Mouse (Mus musculus) midbrain, embryonic 11.5 days (tissue): ENCODE results near the gene 1700001P01Rik. TPM values are rescaled to one million over a fixed set of nuclear protein-coding genes. Genes with fewer than 3 reads are reported as not detected.
A peak's percentile ranks its signal among the peaks of the same experiment; 100 is the strongest.

ENCODE experiments used
- ATAC-seq: fragments of 200-750 bp; cut with Nextera tagmentation; 2 replicates; pipeline ENCODE4 v1.8.0; 2017; ENCODE audit warnings: moderate TSS enrichment, moderate library complexity; ENCODE audit not compliant: low FRiP score
- DNase-seq: peaks from one replicate; pipeline ENCODE4 v3.0.0; 2015; ENCODE audit warnings: low spot score; ENCODE audit errors: missing footprints
- H3K27ac ChIP-seq: fragments of 300-500 bp; sonication (generic); 2 replicates; pipeline ENCODE4 v1.5.1; 2014; ENCODE audit warnings: low read depth, low read length
- H3K27me3 ChIP-seq: fragments of 300-500 bp; sonication (generic); 2 replicates; pipeline ENCODE4 v1.6.1; 2014; ENCODE audit warnings: mild to moderate bottlenecking, low read length, moderate library complexity, mixed read lengths; ENCODE audit not compliant: control insufficient read depth, insufficient read depth
- H3K36me3 ChIP-seq: fragments of 300-500 bp; sonication (generic); 2 replicates; pipeline ENCODE4 v1.6.1; 2014; ENCODE audit warnings: mild to moderate bottlenecking, low read length, moderate library complexity, mixed read lengths; ENCODE audit not compliant: control insufficient read depth, insufficient read depth
- H3K4me1 ChIP-seq: fragments of 300-500 bp; sonication (generic); 2 replicates; pipeline ENCODE4 v1.6.1; 2014; ENCODE audit warnings: low read length; ENCODE audit not compliant: control insufficient read depth, insufficient read depth
- H3K4me2 ChIP-seq: fragments of 300-500 bp; sonication (generic); 2 replicates; pipeline ENCODE4 v1.6.1; 2014; ENCODE audit warnings: mild to moderate bottlenecking, moderate library complexity
- H3K4me3 ChIP-seq: fragments of 300-500 bp; sonication (generic); 2 replicates; pipeline ENCODE4 v1.5.1; 2014; ENCODE audit warnings: low read depth, low read length
- H3K9ac ChIP-seq: fragments of 300-500 bp; sonication (generic); 2 replicates; pipeline ENCODE4 v1.6.1; 2014; ENCODE audit warnings: low read length
- H3K9me3 ChIP-seq: fragments of 300-500 bp; sonication (generic); 2 replicates; pipeline ENCODE4 v1.6.1; 2016; ENCODE audit warnings: low read length; ENCODE audit not compliant: control insufficient read depth
- WGBS: fragments of 180-500 bp; shearing (Covaris S2); extraction: QIAGEN DNeasy Blood & Tissue Kit; methylation state at CpG from one replicate; pipeline ENCODE4 v1.1.7; 2014; 5-methylcytosine and 5-hydroxymethylcytosine counted together
- polyA plus RNA-seq: library from polyadenylated mRNA; unstranded; fragments of >200 nt; fragmentation: Nextera tagmentation; extraction: Ambion mirVana; gene quantifications from 2 replicates; pipeline ENCODE4 v1.2.1, GENCODE M21; 2014

The 1700001P01Rik gene
- polyA plus RNA-seq, 1 experiment from 2014 or later = 0.78 TPM

- peak; percentile 60 for DNase-seq
These were observed 532 bp downstream of the 1700001P01Rik start for GRCm38 (mm10) chr11:97775186-97775585.

DNA sequence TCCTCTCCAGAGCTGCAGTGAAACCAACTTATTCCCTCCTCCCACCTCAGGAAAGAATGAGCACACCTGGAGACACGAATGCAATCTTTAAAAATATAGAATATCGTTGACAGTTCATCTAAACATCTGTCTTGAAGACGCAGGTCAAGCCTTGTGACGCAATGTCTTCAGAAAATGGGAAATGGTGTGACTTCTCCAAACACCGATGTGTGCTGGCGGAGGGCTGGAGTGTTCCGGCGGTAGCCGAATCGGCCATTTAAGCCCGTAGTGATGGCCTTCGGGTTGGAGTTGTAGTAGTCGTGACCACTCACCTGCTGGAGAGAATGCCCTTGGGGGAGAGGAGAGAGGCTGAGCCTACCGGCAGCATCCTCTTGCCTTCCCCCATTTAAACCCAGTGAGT lies 4.3 kb downstream of the 1700001P01Rik start:
- Histone ChIP-seq H3K27me3 (no peaks in the 10 kb centered on the region), H3K9me3 (no peaks in the 10 kb centered on the region), H3K4me2 (no peak overlapping the region), H3K9ac (no peak overlapping the region), H3K4me1 (peaks cover 3% of the 10 kb centered on the region; the same call in 1 of the 2 replicates), H3K27ac (no peak overlapping the region), H3K4me3 (no peak overlapping the region), H3K36me3 (peaks cover 2% of the 10 kb centered on the region; the same call in 1 of the 2 replicates)
- 82% methylated on average over 14 of the region's 14 CpGs for WGBS
- no peak for DNase-seq
- ATAC-seq = no peak

More at GRCm38 (mm10) chr11:97775186-97775585, 532 bp downstream of the 1700001P01Rik start:
- no peaks in the 10 kb centered on the region for H3K9me3 ChIP-seq
- H3K36me3 ChIP-seq = peaks cover 22% of the 10 kb centered on the region
- H3K27ac ChIP-seq = no peak overlapping the region
- H3K4me2 ChIP-seq = no peak overlapping the region
- no peak for ATAC-seq
- WGBS = 77% methylated on average over 13 of the region's 13 CpGs
- no peak overlapping the region for H3K4me3 ChIP-seq
- no peaks in the 10 kb centered on the region for H3K27me3 ChIP-seq
- no peaks in the 10 kb centered on the region; the same call in 1 of the 2 replicates for H3K4me1 ChIP-seq
- no peak overlapping the region for H3K9ac ChIP-seq

- H3K4me2 ChIP-seq = no peak overlapping the region
- H3K27ac ChIP-seq = no peak overlapping the region
- DNase-seq (peak; percentile 49), ATAC-seq (no peak)
- H3K27me3 ChIP-seq = no peaks in the 10 kb centered on the region
- H3K36me3 ChIP-seq = no peaks in the 10 kb centered on the region
- 56% methylated on average over 2 of the region's 2 CpGs for WGBS
- H3K9me3 ChIP-seq = no peaks in the 10 kb centered on the region
- no peak overlapping the region for H3K9ac ChIP-seq
- H3K4me3 ChIP-seq = no peak overlapping the region
- H3K4me1 ChIP-seq = peaks cover 12% of the 10 kb centered on the region
These were observed 6.0 kb downstream of the 1700001P01Rik start for GRCm38 (mm10) chr11:97769704-97770103.

DNA sequence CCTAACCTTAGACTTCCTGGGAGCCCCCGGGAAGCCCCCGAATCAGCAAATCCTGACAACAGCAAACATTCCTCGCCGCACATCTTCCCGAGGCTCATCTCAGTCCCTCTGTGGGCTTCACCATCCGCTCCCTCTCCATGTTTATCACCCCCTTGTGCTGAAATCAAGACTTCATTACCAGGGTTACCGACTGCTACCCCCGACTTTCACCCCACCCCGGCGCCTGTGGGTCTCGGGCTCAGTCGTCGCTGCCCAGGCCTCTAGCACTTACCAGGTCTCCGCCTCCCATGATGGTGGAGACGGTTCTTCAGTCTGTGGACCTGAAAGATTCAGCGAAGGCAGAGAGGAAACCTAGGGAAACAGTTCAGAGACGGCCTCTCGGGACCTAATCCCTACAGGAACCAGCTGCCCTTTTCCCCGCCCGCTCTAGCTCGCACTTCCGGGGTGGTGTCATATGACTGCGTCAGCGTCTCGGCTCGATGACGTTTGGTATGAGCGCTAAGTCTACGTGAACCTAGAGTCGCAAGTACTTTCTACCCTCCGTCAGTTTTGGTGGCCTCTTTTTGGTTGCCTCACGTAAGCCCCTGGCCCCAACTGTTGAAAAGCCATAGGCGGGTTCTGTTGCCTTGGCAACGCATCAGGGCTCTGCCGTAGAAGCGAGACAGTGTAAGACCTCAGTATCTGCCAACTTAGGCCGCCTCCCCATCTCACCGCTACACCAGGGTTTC lies 9.4 kb downstream of the 1700001P01Rik start, which contains the start of gene Cwc25:
Gene Cwc25 (minus strand): TSS at position 403 of the 728 bp plus-strand sequence.
- Histone ChIP-seq H3K9me3 (no peaks in the 10 kb centered on the region), H3K9ac (peak within 1 kb of the TSS; percentile 95), H3K36me3 (peaks cover 5% of the 10 kb centered on the region; the same call in 1 of the 2 replicates), H3K4me1 (peaks cover 12% of the 10 kb centered on the region), H3K4me3 (peak within 1 kb of the TSS; percentile 92), H3K27ac (peak within 1 kb of the TSS; percentile 72), H3K4me2 (peak within 1 kb of the TSS; percentile 87), H3K27me3 (no peaks in the 10 kb centered on the region)
- peak; percentile 100 for DNase-seq
- ATAC-seq = peak; percentile 94
- WGBS = under 1% methylated on average over 38 of the region's 38 CpGs

DNA sequence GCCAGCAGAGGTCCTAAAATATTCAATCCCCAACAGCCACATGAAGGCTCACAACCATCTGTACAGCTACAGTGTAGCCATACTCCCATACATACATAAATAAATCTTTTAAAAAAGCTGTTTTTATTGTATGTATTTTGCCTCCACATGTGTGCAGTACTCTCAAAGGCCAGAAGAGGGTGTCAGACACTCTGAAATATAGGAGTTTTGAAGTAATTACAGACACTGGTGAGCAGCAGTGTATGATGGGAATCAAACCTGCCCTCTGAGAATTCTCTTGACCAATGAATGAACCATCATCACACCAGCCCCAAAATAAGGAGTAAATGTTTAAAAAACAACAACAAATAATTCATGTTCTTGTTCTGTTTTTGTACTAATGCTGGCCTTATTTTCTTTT lies 14.1 kb downstream of the 1700001P01Rik start:
- DNase-seq (peak; percentile 77), ATAC-seq (no peak)
- Histone ChIP-seq H3K4me1 (peaks cover 9% of the 10 kb centered on the region), H3K27me3 (no peaks in the 10 kb centered on the region), H3K4me3 (no peak overlapping the region), H3K4me2 (no peak overlapping the region), H3K36me3 (peaks cover 11% of the 10 kb centered on the region), H3K9ac (no peak overlapping the region), H3K9me3 (no peaks in the 10 kb centered on the region), H3K27ac (no peak overlapping the region)

DNA sequence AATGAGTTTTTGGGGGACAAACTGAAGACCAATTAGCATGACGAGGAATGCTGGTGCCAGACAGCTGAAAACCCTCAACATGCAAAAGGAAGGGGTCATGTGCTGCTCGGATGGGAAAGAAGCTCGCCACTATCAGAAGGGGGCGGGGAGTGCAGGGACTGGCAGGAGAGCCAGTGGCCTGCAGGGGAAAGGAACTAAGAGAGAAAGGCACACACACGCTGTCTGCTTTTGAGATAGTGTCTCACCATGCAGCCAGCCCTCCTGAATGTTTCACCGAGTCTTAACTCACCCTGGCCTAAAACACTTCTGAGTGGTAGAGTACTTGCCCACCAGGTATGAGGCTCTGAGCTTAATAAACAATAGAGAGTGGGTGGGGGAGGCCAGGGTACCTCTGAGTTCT lies 16.8 kb downstream of the 1700001P01Rik start:
- DNase-seq (peak; percentile 69), ATAC-seq (no peak)
- Histone ChIP-seq H3K27ac (no peak overlapping the region), H3K9ac (no peak overlapping the region), H3K4me3 (no peak overlapping the region), H3K36me3 (peaks cover 11% of the 10 kb centered on the region), H3K9me3 (no peaks in the 10 kb centered on the region), H3K4me2 (no peak overlapping the region), H3K27me3 (no peaks in the 10 kb centered on the region), H3K4me1 (no peaks in the 10 kb centered on the region)
- 90% methylated on average over 6 of the region's 6 CpGs for WGBS

- ATAC-seq = no peak
- Histone ChIP-seq H3K4me2 (no peak overlapping the region), H3K36me3 (peaks cover 10% of the 10 kb centered on the region), H3K27ac (no peak overlapping the region), H3K4me1 (no peaks in the 10 kb centered on the region), H3K9me3 (no peaks in the 10 kb centered on the region), H3K9ac (no peak overlapping the region), H3K4me3 (no peak overlapping the region), H3K27me3 (no peaks in the 10 kb centered on the region)
- peak; percentile 37 for DNase-seq
- WGBS = 91% methylated on average over 1 of the region's 1 CpGs
These were observed 17.6 kb downstream of the 1700001P01Rik start for GRCm38 (mm10) chr11:97758125-97758524.

DNA sequence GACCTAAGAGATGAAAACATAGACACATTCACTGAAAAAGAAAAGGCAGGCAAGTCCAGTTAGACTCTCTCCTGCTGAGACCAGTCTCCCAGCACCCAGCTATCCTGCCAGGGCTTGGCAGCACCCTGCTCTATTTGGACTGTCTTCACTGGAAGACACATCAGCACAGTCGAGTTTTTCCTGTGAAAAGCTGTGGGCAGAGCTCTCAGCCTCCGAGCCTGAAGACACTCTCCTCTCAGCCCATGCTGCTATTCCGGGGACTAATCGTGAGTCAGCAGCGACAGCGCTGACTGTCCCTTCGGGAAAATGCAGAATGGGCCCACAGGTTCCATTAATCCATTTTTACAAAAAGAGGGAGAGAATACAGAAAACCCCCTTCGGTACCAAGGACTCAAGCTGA lies 22.4 kb downstream of the 1700001P01Rik start:
- H3K4me2 ChIP-seq = no peak overlapping the region
- ATAC-seq (no peak), DNase-seq (peak; percentile 57)
- no peak overlapping the region for H3K27ac ChIP-seq
- no peaks in the 10 kb centered on the region; the same call in 1 of the 2 replicates for H3K9me3 ChIP-seq
- H3K4me1 ChIP-seq = no peaks in the 10 kb centered on the region
- no peak overlapping the region for H3K4me3 ChIP-seq
- WGBS = 94% methylated on average over 8 of the region's 8 CpGs
- H3K36me3 ChIP-seq = peaks cover 25% of the 10 kb centered on the region
- H3K9ac ChIP-seq = no peak overlapping the region
- no peaks in the 10 kb centered on the region for H3K27me3 ChIP-seq

DNA sequence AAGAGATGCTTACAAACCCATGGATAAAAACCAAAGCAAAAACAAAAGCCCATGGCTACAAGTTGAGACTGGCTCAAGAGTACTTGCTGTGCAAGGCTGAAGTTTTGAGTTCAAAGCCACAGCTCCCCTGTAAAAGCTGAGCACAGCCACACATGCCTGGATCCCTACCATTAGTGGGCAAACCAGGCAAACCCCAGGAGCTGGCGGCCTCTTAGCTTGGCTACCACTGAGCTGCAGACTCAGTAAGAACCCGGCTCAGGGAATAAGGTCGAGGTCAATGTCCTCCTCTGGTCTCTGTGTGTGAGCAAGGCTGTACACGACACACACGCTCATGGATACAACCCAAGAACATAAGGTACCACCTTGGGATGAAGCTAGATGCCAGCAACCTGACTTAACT lies 27.2 kb downstream of the 1700001P01Rik start:
- peaks cover 4% of the 10 kb centered on the region for H3K4me1 ChIP-seq
- peaks cover 29% of the 10 kb centered on the region for H3K36me3 ChIP-seq
- H3K4me3 ChIP-seq = no peak overlapping the region
- H3K27me3 ChIP-seq = no peaks in the 10 kb centered on the region
- H3K9ac ChIP-seq = no peak overlapping the region
- no peaks in the 10 kb centered on the region; the same call in 1 of the 2 replicates for H3K9me3 ChIP-seq
- DNase-seq (peak; percentile 57), ATAC-seq (no peak)
- H3K4me2 ChIP-seq = no peak overlapping the region
- 87% methylated on average over 5 of the region's 5 CpGs for WGBS
- H3K27ac ChIP-seq = no peak overlapping the region
